Mouse (Mus musculus) Patski (cell line): ENCODE measurements at regions not wholly inside any gene's neighbourhood (a gene's known extent, or its start where the extent isn't known, plus 50 kb on each side); places are given as distances from the start of the nearest gene placed in this dataset.

Experiments
- ATAC-seq: fragments of 100-300 bp; one replicate; pipeline ENCODE4 v1.8.0; 2021
- CTCF ChIA-PET: fragments of 350-600 bp; sonication (Branson Sonifier 250); formaldehyde crosslinking; loops from one replicate; lab custom pipeline; 2022; ENCODE audit warnings: inconsistent platforms; lab: Charles Lee
- POLR2A ChIA-PET: fragments of 350-600 bp; sonication (Branson Sonifier 250); formaldehyde crosslinking; loops from one replicate; lab custom pipeline; 2022; ENCODE audit warnings: antibody characterized with exemption, inconsistent platforms; lab: Charles Lee
- DNase-seq: peaks from one replicate; pipeline ENCODE4 v3.0.0-alpha.2; 2011; ENCODE audit warnings: low read depth, low spot score
- H3K27me3 ChIP-seq: fragments of 371-371 bp; one replicate; pipeline ENCODE4 v1.5.1; 2021
- CTCF ChIP-seq: fragments of 100-300 bp; IDR thresholded peaks from one replicate; pipeline ENCODE4 v1.5.1; 2021
- in situ Hi-C: fragments of 300-500 bp; cut with MboI; formaldehyde crosslinking; loops from 3 replicates; pipeline ENCODE4 v1.11.1; 2018; ENCODE audit warnings: low pct_unique_long_range_greater_than_20kb, mixed read lengths

- H3K27me3 ChIP-seq: peaks cover 68% of the 10 kb centered on the region
- TF ChIP-seq CTCF: no peak
- in situ Hi-C loops: no loop called here
- no peak for ATAC-seq
- CTCF ChIA-PET: interaction anchor here (0.6 to 0.7 kb wide), 2 partner anchors 26 to 36 kb away, joined by 3 read pairs; no protein-coding TSS in a partner anchor
- no peak for DNase-seq
- POLR2A ChIA-PET: no interaction called here
Observed at GRCm38 (mm10) chr19:54787171-54787570, 339.9 kb downstream of the Gpam start.

- ChIA-PET CTCF (interaction anchor here (0.8 kb wide), 1 partner anchor 10 kb away, joined by 3 read pairs; no protein-coding TSS in a partner anchor), POLR2A (no interaction called here)
- in situ Hi-C loops: no loop called here
- TF ChIP-seq CTCF: peak; percentile 33
- peaks cover 43% of the 10 kb centered on the region for H3K27me3 ChIP-seq
- DNase-seq (no peak), ATAC-seq (no peak)
Observed at GRCm38 (mm10) chr19:54783729-54784128, 343.3 kb downstream of the Gpam start.

- ATAC-seq (no peak), DNase-seq (no peak)
- CTCF ChIA-PET: no interaction called here
- peaks cover 32% of the 10 kb centered on the region for H3K27me3 ChIP-seq
- no peak for TF ChIP-seq CTCF
- in situ Hi-C loops: no loop called here
- POLR2A ChIA-PET: no interaction called here
Observed at GRCm38 (mm10) chr19:54757761-54758160, 369.3 kb downstream of the Gpam start.

GRCm38 (mm10) chr19:54756681-54757257 is 370.3 kb downstream of the Gpam start:
- ATAC-seq (no peak), DNase-seq (no peak)
- in situ Hi-C loops: no loop called here
- no peak for TF ChIP-seq CTCF
- H3K27me3 ChIP-seq: peaks cover 30% of the 10 kb centered on the region
- CTCF ChIA-PET: interaction anchor here (1.6 kb wide), 1 partner anchor 14 kb away, joined by 4 read pairs; no protein-coding TSS in a partner anchor
- POLR2A ChIA-PET: no interaction called here

- CTCF ChIA-PET: interaction anchor here (1.6 kb wide), 1 partner anchor 15 kb away, joined by 4 read pairs; no protein-coding TSS in a partner anchor
- ATAC-seq: no peak
Observed at GRCm38 (mm10) chr19:54755451-54755850, 371.6 kb downstream of the Gpam start.

GRCm38 (mm10) chr19:54733938-54734337 is 393.1 kb downstream of the Gpam start:
- in situ Hi-C loops: no loop called here
- POLR2A ChIA-PET: no interaction called here
- TF ChIP-seq CTCF: no peak
- DNase-seq (no peak), ATAC-seq (no peak)
- CTCF ChIA-PET: no interaction called here
- peaks cover 50% of the 10 kb centered on the region for H3K27me3 ChIP-seq

More at GRCm38 (mm10) chr19:54755451-54755850, 371.6 kb downstream of the Gpam start:
- DNase-seq: no peak
- POLR2A ChIA-PET: no interaction called here
- TF ChIP-seq CTCF: no peak
- in situ Hi-C loops: no loop called here
- peaks cover 29% of the 10 kb centered on the region for H3K27me3 ChIP-seq

- ATAC-seq (no peak), DNase-seq (no peak)
- TF ChIP-seq CTCF: no peak
- ChIA-PET CTCF (no interaction called here), POLR2A (no interaction called here)
- in situ Hi-C loops: no loop called here
- H3K27me3 ChIP-seq: peaks cover 69% of the 10 kb centered on the region
Observed at GRCm38 (mm10) chr19:54731749-54732148, 395.3 kb downstream of the Gpam start.

GRCm38 (mm10) chr19:54731315-54731714 is 395.7 kb downstream of the Gpam start:
- ATAC-seq: no peak
- TF ChIP-seq CTCF: no peak
- H3K27me3 ChIP-seq: peaks cover 68% of the 10 kb centered on the region
- in situ Hi-C loops: no loop called here
- POLR2A ChIA-PET: no interaction called here
- DNase-seq: no peak
- CTCF ChIA-PET: no interaction called here

- in situ Hi-C loops: no loop called here
- TF ChIP-seq CTCF: no peak
- ATAC-seq: no peak
- no peak for DNase-seq
- POLR2A ChIA-PET: no interaction called here
- CTCF ChIA-PET: no interaction called here
- H3K27me3 ChIP-seq: peaks cover 63% of the 10 kb centered on the region
Observed at GRCm38 (mm10) chr19:54730801-54731200, 396.2 kb downstream of the Gpam start.

GRCm38 (mm10) chr19:54730296-54730695 is 396.7 kb downstream of the Gpam start:
- in situ Hi-C loops: no loop called here
- CTCF ChIA-PET: no interaction called here
- no peak for ATAC-seq

GRCm38 (mm10) chr19:54722091-54722490 is 404.9 kb downstream of the Gpam start:
- DNase-seq: no peak
- CTCF ChIA-PET: no interaction called here
- no peak for ATAC-seq
- in situ Hi-C loops: no loop called here
- peaks cover 34% of the 10 kb centered on the region for H3K27me3 ChIP-seq
- TF ChIP-seq CTCF: no peak
- POLR2A ChIA-PET: no interaction called here

More at GRCm38 (mm10) chr19:54730296-54730695, 396.7 kb downstream of the Gpam start:
- no peak for DNase-seq
- POLR2A ChIA-PET: no interaction called here
- peaks cover 66% of the 10 kb centered on the region for H3K27me3 ChIP-seq
- no peak for TF ChIP-seq CTCF
